Mouse (Mus musculus) embryonic fibroblast, embryonic 13.5 days (primary cell): ENCODE results near the gene Sec14l4. TPM values are rescaled to one million over a fixed set of nuclear protein-coding genes. Genes with fewer than 3 reads are reported as not detected.

Experiments used
- H3K27ac ChIP-seq: 2 replicates; pipeline ENCODE4 v1.5.1; 2012; ENCODE audit warnings: low read length, control low read depth, inconsistent platforms; ENCODE audit not compliant: insufficient read depth
- H3K4me1 ChIP-seq: 2 replicates; pipeline ENCODE4 v1.6.1; 2011; ENCODE audit warnings: low read length; ENCODE audit not compliant: control insufficient read depth, insufficient read depth
- H3K4me3 ChIP-seq: 2 replicates; pipeline ENCODE4 v1.5.1; 2011; ENCODE audit warnings: mild to moderate bottlenecking, control low read depth, low read length; ENCODE audit not compliant: insufficient read depth
- CTCF ChIP-seq: IDR thresholded peaks from 2 replicates; pipeline ENCODE4 v1.5.1; 2011; ENCODE audit warnings: mild to moderate bottlenecking, control low read depth, low read length, moderate library complexity, borderline replicate concordance; ENCODE audit not compliant: insufficient read depth
- POLR2A ChIP-seq: IDR thresholded peaks from 2 replicates; pipeline ENCODE4 v1.6.1; 2011; ENCODE audit warnings: low read depth, mild to moderate bottlenecking, control low read depth, low read length, moderate library complexity
- polyA plus RNA-seq: library from polyadenylated mRNA; stranded (reverse); fragments of >200 nt; gene quantifications from 2 replicates; pipeline ENCODE4 v1.2.4, GENCODE M21; 2011; ENCODE audit warnings: low read depth; ENCODE audit not compliant: missing spikeins, insufficient read length

The Sec14l4 gene
- polyA plus RNA-seq, 1 experiment: not detected

DNA sequence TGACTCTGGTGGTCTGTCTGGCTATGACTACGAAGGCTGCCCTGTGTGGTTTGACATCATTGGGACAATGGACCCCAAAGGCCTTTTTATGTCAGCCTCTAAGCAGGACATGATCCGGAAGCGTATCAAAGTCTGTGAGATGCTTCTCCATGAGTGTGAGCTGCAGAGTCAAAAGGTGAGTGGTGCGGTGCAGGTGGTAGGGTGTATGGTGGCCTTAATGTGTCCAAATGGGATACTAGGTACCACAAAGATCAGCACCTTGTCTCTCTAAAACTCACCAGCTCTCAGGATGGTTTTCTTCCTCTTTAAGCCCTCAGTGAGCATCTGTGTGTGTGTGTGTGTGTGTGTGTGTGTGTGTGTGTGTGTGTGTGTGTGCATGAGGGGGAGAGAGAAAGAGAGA is 8.7 kb downstream of the Sec14l4 start:
- TF ChIP-seq CTCF (no peak), POLR2A (no peak)
- no peak overlapping the region for H3K4me3 ChIP-seq
- H3K4me1 ChIP-seq: no peaks in the 10 kb centered on the region

DNA sequence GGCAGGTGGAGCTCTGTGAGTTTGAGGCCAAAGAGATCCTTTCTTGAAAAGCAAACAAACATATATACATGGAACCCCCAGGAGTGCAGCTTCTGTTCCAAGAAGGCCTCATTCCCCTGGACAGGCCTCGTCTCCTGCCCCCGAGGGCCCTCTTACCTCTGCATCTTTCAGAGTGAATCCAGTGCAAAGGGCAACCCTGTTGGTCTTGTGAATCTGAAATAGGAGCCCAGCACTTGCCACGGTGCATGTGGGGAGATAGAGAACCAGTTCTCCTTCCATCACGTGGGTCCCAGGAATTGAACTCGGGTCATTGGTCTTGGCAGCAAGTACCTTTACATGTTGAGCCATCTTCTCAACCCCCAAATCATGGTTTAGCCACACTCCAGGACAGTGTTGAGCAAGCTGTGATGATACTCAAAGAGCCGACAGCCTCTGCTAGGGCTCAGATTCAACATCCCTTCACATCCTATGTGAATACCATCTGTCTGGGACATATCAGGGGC is 9.9 kb downstream of the Sec14l4 start:
- H3K27ac ChIP-seq: no peak overlapping the region
- H3K4me1 ChIP-seq: no peaks in the 10 kb centered on the region
- no peak overlapping the region for H3K4me3 ChIP-seq
- TF ChIP-seq CTCF: no peak
- TF ChIP-seq POLR2A: no peak

More for the DNA sequence above, 8.7 kb downstream of the Sec14l4 start:
- H3K27ac ChIP-seq: no peak overlapping the region

DNA sequence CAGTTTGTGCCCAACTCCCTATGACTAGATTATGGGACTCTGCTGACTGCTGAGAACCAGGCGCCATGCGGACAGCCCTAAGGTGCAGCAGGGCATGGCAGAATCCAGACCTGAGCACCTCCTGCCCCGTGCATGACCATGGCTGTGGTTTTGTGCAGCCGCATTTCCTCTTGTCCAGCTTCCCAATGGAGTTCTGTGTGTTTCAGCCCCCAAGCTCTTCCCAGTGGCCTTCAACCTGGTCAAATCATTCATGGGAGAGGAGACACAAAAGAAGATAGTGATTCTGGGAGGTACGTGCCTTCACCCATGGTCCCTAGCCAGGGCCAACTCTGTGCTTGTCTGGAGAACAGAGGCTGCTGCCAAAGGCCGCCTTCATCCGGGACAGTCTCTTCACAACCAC is 11.8 kb downstream of the Sec14l4 start:
- TF ChIP-seq CTCF (no peak), POLR2A (no peak)
- no peaks in the 10 kb centered on the region for H3K4me1 ChIP-seq
- no peak overlapping the region for H3K27ac ChIP-seq
- H3K4me3 ChIP-seq: no peak overlapping the region

DNA sequence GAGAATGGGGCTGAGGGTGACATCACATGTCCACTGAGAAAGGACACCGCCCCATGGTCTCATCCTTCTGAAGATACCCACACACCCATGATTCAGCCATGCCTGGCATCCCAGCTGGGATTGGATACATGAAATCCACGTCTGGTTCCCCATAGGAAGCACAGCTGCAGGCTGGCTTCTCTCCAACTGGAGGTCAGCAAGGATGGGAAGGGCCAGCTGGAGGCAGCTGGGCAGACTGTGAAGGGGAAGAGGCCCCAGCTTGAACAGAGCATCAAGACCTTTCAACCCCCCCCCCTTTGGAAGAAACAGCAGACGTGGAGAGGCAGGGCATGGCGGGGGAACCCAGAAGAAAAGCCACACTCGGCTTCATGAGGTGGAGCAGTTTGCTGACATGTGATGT is 15.3 kb downstream of the Sec14l4 start:
- no peak overlapping the region for H3K27ac ChIP-seq
- no peak for TF ChIP-seq POLR2A
- TF ChIP-seq CTCF: no peak
- no peaks in the 10 kb centered on the region for H3K4me1 ChIP-seq
- H3K4me3 ChIP-seq: no peak overlapping the region

DNA sequence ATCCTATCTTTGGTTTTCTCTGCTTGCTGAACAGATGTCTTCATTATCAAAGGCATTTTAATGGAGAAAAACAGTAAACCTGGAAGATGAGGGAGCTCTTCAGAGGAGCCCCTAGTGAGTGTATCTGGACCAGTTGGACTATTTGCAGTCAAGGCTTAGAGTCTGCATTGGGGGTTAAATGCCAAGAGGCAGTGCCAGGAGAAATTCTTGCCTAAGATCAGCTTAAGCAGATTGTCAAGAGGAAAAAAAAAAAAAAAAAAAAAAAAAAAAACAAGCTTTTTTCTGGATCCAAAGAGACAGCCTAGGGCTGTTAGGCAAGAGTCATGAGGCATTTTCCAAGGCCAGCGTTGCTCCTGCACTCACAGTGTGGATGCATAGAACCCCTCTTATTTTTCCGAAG is 16.5 kb downstream of the Sec14l4 start:
- H3K4me1 ChIP-seq: no peaks in the 10 kb centered on the region
- no peak overlapping the region for H3K4me3 ChIP-seq
- H3K27ac ChIP-seq: no peak overlapping the region
- TF ChIP-seq CTCF (no peak), POLR2A (no peak)

DNA sequence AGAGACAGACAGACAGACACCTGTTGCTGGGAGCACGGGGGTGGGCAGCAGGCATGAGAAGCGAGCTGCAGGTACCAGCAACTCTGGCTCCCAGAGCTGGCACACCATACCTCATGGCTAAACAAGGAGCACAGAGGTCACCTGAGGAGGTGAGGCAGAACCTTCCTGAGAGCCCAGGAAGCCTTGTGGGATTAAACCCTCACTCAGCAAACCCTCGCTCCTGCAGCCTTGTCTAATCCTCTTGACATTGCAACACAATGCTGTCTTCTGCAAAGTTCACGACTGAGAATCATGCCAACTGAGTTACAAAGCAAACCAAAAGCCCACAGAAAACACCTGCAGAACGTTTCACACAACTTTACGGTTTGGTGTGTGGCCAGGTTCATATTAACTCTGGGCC is 17.2 kb downstream of the Sec14l4 start:
- H3K27ac ChIP-seq: no peak overlapping the region
- H3K4me1 ChIP-seq: no peaks in the 10 kb centered on the region
- no peak overlapping the region for H3K4me3 ChIP-seq
- TF ChIP-seq POLR2A (no peak), CTCF (no peak)

DNA sequence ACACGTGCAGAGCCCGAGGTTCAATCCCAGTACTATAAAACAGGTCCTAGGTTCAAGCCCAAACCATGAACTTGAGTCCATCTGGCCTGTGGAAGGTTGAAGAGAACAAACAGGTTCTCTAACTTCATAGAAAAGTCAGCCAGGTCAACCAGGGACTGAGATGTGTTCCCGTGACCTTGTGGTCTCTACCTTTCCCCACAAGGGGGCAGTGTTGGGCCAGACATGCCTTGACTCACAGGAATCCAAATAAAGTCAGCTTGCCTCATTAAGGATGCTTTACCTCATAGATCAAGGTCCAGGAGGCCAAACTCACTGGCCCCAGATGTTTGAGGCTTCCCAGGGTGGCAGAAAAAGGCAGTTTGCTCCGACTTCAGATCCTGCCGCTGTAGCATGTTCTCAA is 22.3 kb downstream of the Sec14l4 start:
- H3K4me3 ChIP-seq: no peak overlapping the region
- H3K4me1 ChIP-seq: no peaks in the 10 kb centered on the region
- TF ChIP-seq POLR2A (no peak), CTCF (peak; percentile 80; the same call in 1 of the 2 replicates)
- no peak overlapping the region for H3K27ac ChIP-seq

DNA sequence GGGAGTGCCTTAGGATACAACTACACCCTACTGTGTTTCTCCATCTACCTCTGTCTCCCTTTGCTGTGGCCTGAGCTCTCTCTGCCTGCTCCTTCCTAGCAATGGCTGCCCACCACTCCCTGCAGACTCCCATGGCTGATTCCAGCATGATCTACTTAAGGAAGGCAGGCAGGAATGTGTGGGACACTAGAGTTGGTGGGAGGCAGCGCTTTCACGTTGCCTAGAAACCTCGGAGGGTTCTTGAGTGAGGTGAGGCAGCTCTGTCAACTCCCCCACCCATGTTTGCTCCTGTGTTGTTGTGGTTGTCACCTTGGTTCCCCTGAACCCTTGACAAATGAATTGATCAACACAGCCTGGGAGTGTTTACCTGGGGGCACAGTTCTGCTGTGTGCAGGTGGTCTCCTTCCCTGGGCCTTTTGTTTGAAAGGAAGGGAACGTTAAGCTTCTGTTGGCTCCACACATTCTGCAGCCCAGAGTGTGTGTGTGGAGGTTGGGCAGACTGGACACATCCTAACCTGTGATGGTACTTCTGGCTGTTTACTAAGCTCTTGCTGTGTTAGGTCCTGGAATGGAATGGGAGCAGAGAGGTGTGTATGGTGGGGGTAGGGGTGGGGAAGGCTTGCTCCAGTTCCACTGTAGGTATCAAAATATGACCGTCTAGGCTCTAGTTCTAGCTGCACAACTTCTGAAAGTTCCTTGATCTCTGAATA is 29.8 kb downstream of the Sec14l4 start:
- Histone ChIP-seq H3K4me1 (no peaks in the 10 kb centered on the region), H3K4me3 (no peak overlapping the region), H3K27ac (no peak overlapping the region)
- TF ChIP-seq CTCF (no peak), POLR2A (no peak)

DNA sequence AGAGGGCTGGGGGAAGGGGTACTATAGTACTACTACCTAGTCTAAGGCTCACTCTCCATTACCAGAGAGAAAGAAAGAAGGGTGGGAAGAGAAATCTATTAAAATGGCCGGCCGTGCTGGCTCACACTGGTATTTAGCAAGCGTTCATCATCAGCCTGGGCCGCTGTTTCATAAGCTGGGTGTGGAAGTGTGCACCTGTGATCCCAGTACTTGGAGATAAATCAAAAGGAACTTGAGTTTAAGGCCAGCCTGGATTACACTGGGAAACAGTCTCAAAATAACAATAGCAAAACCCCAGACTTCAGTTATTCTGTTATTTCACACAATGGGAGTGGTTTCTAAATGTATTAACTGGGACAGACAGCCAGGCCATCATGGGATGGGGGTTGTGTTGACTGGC is 31.3 kb downstream of the Sec14l4 start:
- no peak overlapping the region for H3K27ac ChIP-seq
- no peak overlapping the region for H3K4me3 ChIP-seq
- no peak for TF ChIP-seq CTCF
- TF ChIP-seq POLR2A: no peak
- H3K4me1 ChIP-seq: no peaks in the 10 kb centered on the region

DNA sequence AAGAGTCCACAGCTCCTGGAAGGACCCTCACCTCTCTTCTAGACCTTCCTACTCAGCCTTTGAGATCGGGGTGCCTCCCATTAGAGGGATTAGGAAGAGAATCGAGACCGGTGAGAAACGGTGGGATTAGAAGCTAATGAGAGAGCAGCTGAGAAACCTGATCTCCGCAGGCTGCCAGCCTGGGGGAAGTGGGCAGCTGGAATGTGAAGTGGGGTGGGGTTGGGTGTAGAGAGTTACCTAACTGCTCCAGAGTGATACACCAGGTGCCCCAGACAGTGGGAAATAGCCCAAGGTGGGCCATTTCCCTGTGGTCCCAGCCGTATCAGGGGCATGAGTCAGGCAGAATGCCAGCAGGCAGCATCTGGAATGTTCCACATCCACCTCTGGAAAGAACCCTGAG is 31.7 kb downstream of the Sec14l4 start:
- TF ChIP-seq CTCF (no peak), POLR2A (no peak)
- H3K4me3 ChIP-seq: no peak overlapping the region
- H3K27ac ChIP-seq: no peak overlapping the region
- H3K4me1 ChIP-seq: no peaks in the 10 kb centered on the region

DNA sequence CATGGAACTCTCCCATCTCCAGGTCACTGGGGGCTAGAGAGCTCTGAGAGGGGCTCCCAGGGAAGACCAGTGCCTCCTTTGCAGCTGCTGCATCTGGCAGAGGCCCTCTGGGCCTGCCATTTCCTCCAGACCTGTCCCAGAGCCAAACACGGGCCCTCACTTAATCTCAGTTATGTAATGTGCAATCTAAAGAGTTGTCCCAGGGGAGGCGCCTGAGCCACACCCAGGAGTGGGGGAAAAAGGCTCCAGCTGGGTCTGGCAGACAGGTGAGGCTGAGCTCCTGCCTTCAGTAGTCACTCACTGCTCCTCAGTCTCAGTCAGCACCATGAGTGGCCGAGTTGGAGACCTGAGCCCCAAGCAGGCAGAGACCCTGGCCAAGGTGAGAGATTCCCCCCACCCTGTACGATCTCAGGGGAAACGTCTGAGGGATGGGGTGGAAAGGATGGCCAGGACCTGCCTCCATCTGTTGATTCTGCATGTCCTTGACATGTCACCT is 33.4 kb downstream of the Sec14l4 start, which contains the start of gene Sec14l3:
Sec14l3 (plus strand) TSS at position 215 of the 496 bp plus-strand sequence.
- TF ChIP-seq CTCF (no peak), POLR2A (no peak)
- Histone ChIP-seq H3K4me3 (no peak within 1 kb of the TSS), H3K4me1 (no peaks in the 10 kb centered on the region), H3K27ac (no peak within 1 kb of the TSS)
